Mouse (Mus musculus) megakaryocyte-erythroid progenitor cell, adult 5-6 weeks (primary cell): ENCODE measurements around the gene Kbtbd4. TPM values are rescaled to one million over a fixed set of nuclear protein-coding genes. Genes with fewer than 3 reads are reported as not detected.
"Not testable (repeated sequence)": the region's sequence is repeated elsewhere in the genome, so short reads cannot be mapped to it uniquely, and the experiment has no call there.

Source experiments
- ATAC-seq: replicated peaks from 2 replicates; pipeline ENCODE4 v1.8.0; 2016; ENCODE audit warnings: mild to moderate bottlenecking, inconsistent platforms; ENCODE audit not compliant: severe bottlenecking, poor library complexity, low FRiP score, low TSS enrichment
- total RNA-seq, 2 experiments: library from RNA; stranded (forward) in 1 of 2; stranded (reverse) in 1 of 2; fragments of 200-1000, 215-1000 nt in 1 of 2; fragments of >200 nt in 1 of 2; fragmentation: Nextera tagmentation in 1 of 2; gene quantifications; 2 replicates each; pipeline ENCODE4 v1.2.3; 2014 to 2017

Gene Kbtbd4
- total RNA-seq, 2 experiments from 2014 or later: 18.7 to 28.6 TPM

- not testable (repeated sequence) for ATAC-seq
Measured at GRCm38 (mm10) chr2:90894299-90894677, 10.3 kb upstream of the Kbtbd4 start.

DNA sequence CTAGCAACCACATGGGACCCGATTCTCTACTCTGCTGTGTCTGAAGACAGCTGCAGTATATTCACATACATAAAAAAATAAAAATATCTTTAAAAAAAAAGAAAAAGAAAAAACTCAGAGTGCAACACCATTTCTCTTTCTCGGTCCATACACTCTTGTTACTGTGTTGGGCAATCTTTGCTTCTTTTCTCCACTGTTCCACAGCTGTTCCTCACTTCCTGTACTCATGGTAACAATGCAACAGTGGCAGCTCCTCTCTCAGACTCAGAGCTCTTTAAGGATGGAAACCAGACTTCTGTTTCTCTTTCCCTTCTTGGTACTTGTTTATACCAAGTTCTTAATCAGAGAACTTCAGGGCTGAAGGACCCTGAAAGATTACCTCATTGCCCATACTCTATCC, 1.1 kb upstream of the Kbtbd4 start:
- no peak for ATAC-seq

DNA sequence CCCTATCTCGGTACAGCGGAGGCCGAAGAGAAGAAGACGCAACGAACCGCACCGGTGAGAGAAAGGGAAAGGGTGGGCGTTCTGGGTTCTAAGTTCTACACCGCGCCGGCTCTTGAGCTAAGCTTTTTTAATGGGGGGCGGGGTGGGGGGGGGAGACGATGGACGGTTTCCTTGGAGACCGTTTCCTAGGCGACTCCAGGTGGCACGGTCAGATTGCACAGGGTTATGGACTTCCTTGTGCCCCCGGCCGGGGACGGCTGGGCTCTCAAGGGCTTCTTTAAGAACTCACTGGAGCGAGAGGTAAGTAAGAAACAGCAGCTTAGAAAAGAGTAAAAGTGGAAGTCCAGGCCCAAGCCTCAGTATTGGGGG, 300 bp downstream of the Kbtbd4 start:
- peak; percentile 35 for ATAC-seq

GRCm38 (mm10) chr2:90906721-90907120, 2.2 kb downstream of the Kbtbd4 start:
- ATAC-seq: no peak

DNA sequence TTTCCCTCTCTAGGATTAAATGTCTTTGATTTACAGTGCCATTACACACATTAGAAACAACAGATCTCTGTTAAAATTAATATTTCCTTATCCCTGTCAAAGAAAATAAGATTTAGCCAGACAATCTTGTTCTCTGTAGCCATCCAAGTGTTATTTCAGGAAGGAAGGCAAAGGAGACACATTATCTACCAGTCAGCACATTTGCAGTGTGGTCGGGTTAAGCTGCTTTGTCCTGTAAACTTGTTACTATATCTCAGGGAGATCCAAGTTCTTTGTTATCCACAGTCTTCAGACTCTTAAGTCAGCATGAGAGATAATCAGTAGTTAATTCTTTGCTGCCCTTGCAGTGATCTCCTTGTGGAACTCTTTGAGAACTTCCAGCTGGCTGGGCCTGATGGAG, 6.3 kb downstream of the Kbtbd4 start:
- ATAC-seq: no peak

GRCm38 (mm10) chr2:90911668-90912067, 7.1 kb downstream of the Kbtbd4 start:
- ATAC-seq: no peak

DNA sequence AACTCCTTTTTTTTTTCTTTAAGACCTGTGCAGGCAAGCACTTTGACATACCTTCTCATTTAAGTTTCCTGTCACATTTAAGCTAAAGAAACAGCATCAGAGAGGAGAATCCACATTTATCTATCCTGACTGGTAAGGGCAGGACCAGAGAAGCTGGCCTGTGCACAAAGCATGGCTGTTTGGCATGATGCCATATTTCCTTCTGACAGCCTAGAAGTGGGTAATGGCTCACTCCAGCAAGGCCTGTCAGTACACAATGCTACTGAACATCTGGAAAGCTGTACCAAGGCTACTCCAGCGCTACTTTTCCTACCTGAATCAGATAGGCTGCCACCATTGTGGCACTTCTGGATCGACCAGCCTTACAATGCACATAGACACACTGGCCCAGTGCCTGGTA, 9.1 kb downstream of the Kbtbd4 start:
- ATAC-seq: peak; percentile 35; the same call in 1 of the 2 replicates

GRCm38 (mm10) chr2:90915516-90915915, 11.0 kb downstream of the Kbtbd4 start:
- no peak for ATAC-seq

GRCm38 (mm10) chr2:90916560-90917232, 12.2 kb downstream of the Kbtbd4 start:
- peak; percentile 13 for ATAC-seq

DNA sequence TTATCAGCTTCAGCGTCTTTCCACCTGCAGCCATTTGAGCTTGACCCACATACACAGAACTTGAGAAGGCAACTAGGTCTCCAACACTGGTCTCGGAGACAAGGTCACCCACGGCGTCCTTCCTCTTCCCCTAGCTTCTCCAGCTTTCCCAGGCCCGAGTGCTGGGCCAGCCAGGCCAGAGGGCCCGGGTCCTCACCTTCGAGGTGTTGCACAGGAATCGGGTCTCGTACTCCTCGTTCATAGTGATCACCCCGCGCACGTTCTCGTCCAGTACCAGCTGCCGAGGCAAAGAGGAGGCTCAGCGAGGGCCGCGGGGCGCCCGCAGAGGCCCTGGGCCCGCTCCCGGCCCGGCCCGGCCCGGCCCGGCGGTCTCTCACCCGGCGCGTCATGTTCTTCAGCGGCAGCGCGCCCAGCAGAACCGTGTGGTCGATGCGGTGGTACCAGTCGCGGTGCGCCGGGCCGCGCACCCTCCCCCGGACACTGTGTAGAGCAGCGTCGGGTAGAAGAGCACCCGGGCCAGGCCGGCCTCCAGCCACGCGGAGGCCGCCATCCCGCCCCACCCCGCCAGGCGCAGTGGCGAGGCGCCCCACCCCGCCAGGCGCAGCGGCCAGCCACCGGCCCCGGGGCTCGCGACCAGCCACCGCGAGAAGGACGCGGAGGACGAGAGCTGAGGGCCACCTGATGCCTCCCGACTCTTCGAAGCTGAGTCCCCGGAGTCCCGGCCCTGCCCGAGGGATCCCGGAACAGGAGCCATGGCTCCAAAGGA, 12.9 kb downstream of the Kbtbd4 start:
- peak; percentile 80 for ATAC-seq

DNA sequence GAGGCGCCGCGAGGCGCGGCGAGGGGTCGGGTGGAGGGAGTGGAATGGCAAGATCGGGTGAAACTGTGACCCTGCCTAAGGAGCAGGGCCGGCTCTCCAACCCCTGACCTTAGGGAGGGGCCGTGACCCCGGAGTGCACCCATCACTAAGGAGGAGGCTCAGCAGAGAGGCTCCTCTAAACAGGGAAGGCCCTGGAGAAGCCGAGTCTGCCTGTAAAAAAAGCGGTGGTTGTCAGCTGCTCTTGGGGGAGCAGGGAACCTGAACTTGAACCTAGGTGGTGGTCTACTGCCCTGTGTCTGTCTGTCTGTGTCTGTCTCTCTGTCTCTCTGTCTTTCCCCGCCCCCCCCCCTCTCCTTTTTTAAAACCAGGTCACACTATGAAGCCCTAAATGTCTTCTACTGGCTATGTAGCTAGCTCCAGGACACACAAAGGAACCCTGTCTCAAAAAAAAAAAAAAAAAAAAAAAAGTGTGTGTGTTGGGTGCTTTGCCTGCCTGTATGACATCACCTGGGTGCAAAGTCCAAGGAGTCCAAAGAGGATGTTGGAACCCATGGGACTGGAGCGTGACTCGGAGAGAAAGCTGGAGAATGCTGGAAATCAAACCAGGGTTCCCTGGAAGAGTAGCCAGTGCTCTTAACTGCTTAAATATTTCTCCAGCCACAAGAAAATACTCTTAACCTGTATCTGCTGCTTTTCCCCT, 13.6 kb downstream of the Kbtbd4 start:
- ATAC-seq: peak; percentile 49

DNA sequence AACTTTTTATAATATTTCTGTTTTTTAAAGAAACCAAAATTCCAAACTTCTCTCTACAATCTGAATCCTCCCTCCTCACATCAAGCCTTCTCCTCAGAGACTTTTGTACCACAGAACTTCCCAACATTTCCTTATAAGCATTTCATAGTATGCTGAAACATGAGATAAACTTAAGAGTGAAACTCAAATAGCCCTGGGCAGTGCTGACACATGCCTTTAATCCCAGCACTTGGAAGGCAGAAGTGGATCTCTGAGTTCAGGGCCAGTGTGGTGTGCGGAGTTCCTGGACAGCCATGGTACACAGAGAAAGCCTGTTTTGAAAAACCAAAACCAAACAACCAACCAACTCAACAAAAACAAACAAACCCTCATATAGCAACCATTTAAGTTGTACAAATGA, 16.6 kb downstream of the Kbtbd4 start:
- no peak for ATAC-seq

- ATAC-seq: no peak
Measured at GRCm38 (mm10) chr2:90922636-90923035, 18.1 kb downstream of the Kbtbd4 start.

DNA sequence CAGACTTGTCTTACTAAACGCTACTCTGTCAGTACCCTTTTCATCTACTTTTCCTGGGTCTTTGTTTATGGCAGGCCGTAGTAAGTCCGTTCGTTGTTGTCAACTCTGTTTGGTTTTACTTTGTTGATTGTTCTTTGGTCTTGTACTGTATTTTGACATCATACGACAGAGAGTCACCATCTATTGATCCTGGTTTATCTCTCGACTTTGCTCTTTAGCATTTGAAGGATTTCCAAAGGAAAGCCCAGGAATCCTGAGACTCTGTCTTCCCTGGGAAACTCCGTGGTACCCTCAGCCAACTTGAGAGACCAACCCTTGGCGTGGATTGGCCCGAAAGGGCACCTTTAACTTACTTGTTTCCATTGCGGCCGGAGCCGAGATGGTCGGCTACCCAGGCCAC, 24.0 kb downstream of the Kbtbd4 start:
- ATAC-seq: no peak

DNA sequence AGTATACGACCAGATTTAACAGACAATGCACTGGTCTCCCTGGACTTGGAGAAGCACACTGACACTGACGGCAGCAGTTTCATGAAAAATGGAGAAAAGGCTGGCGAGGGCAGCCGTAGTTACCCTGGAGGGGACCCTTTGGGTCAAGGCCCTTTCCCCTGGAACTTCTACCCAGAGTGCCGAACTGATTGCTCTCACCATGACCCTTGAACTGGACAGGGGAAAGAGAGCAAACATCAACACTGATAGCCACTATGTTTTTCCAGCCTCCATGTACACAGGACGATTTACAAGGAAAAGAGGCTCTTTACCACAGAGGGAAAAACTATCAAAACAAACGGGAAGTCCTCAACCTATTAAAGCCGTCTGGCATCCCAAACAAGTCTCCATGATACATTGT, 27.3 kb downstream of the Kbtbd4 start:
- no peak for ATAC-seq

DNA sequence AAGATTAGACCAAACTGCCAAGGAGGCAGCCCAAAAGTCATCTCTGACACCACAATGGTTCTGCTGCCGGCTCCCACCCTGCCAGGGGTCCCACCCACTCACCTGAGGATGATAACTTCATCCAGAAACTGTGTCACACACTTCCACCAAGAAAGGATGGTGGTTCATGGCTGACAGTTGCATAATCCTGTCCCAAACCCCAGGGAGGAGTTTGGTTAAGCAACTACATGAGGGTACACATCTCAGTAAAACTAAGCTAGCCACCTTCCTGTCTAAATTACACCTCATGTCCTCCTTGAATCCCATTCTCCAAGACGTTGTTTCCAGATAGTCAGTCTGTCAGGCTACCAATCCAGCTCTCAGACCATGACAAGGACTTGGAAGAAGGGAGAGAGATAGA, 27.7 kb downstream of the Kbtbd4 start:
- no peak for ATAC-seq

DNA sequence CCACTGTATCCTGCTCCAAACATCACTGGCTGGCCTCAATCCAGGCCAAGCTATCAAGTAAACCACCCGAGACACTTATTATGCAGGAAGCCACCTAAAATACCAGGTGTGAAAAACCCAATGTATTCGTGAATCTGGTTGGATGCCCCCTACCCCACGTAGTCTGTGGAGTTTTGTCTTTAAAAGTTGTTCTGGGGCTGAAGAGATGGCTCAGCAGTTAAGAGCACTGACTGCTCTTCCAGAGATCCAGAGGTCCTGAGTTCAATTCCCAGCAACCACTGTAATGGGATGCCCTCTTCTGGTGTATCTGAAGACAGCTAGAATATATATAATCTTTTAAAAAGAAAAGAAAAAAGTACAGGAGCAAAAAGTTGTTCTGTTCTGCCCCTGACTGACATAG, 33.8 kb downstream of the Kbtbd4 start:
- ATAC-seq: no peak

DNA sequence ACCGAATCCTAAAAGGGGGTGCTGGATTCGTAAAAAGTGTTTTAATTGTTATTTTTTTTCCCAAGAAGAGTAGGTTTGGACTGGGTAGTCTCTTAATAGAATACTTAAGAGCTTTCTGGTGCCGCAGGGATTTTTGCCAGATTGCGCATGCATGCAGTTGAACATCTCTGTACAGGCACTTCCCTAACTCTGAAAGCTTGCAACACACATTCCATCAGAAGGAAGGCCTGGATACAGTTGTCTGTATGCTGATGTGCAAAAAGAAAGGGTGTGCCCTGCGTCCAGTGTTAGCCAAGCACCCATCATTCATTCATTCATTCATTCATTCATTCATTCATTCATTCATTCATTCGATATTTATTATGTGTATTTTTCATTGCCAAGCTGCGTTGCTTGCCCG, 35.2 kb downstream of the Kbtbd4 start:
- ATAC-seq: no peak

DNA sequence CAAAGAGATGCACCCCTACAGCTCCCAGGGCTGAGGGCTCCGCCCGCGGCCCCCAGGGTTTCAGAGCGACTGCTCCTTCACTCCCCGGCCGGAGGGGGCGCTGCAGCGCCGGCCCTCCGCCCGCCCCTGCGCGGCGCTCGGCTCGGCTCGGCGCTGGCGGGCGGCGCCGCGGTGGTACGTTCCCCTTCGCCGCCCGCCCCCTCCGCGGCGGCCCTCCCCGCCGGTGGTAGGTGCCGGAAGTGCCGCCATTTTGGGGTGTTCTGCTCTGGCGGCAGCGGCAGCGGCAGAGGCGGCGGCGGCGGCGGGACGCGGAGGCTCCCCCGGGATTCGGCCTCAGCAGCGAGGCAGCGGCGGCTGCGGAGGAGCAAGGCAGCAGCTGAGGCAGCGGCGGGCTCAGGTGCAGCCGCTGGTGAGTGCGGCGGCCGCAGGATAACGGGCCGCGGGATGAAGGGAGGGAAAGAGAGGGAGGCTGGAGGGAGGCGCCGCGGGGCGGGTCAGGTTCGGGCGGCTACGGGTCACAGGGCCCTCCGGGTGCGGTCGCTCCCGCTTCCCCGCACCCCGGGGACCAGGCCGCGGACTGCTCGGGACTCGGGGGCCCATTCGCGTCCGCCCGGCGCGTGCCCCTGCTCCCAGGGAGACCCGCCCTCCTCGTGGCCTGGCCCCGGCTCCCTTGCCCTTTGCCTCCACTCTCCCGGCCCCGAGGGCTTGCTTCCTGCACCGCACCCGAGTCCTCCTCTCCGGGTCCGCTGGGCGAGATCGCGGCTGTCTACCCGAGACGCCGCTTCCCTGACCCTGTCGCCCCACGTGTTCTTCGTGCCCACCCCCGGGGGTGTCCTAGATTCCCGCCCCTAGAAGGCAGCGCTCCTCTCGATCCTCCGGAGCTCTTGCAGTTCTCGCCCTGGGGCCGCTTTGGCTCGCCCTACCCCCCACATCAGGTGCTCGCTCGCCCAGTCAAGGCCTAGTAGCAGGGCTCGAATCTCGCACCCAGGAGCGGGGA, 36.0 kb downstream of the Kbtbd4 start, which contains the start of gene Celf1:
Gene Celf1 (plus strand): TSS at position 150 of the 997 bp plus-strand sequence.
- peak; percentile 81 for ATAC-seq
